Mouse (Mus musculus) c-Kit-positive CD71-positive TER-119-positive erythroid progenitor cells, embryonic 14.5 days (primary cell): Measurements from ENCODE around the gene Gm6882.
"Not testable (repeated sequence)": the region's sequence is repeated elsewhere in the genome, so short reads cannot be mapped to it uniquely, and the experiment has no call there.

Source experiments
- DNase-seq: peaks from one replicate; pipeline ENCODE4 v3.0.0-alpha.2; 2013; ENCODE audit warnings: low spot score

Gene Gm6882

GRCm38 (mm10) chr7:21432645-21433044 lies at the start of gene Gm6882:
Gene Gm6882 (minus strand): TSS chr7:21432745.
- not testable (repeated sequence) for DNase-seq
